Mouse (Mus musculus): Measurements from ENCODE around the gene Wfdc17. TPM values are rescaled to one million over a fixed set of nuclear protein-coding genes. Genes with fewer than 3 reads are reported as not detected.
A peak's percentile ranks its signal among the peaks of the same experiment; 100 is the strongest.

Wfdc17 gene
- total RNA-seq (2022): 1 to 10 TPM in 1 of 4 experiments, not detected in 3; 1.6 TPM

DNA sequence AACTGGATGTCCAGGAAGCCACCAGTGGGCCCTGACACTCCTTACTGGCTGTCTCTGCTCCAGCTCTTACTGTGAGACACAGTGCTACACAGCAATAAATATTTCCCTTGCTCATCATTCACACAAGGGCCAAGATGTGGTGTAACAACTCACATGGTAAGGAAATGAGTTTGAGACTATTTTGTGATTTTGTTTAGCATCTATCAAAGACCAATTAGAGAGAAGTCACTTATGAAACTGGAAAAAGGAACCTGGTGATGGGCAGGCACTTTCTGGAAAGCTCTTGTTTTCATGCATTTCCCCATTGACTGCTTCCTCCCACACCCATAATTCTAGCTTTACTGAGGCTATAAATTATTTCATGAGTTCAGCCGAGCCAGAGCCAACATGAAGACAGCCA, at the start of gene Wfdc17:
Gene Wfdc17 (plus strand): TSS at position 287 of the 400 bp plus-strand sequence.
- DNase-seq (ENCODE audit: low spot score in 2 of 2): no peak

DNA sequence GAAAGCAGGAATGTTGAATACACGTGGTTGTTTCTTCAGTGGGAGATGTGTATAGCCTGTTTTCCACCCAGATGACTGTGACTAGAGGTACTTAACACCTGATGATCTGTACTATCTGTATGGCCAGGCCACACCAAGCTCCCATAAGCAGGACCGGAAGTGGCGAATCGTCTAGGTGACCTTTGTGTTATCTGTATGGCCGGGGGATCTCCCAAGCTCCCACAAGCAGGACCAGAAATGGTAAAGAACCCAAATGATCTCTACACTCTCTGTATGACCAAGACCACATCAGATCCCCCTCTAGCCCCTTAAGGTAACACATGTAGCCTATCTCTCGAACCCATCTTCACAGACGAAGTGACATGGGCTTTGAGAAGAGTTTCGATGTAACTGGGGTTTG, 49.2 kb upstream of the Wfdc17 start:
- no peak for DNase-seq (ENCODE audit: low spot score in 2 of 2)

DNA sequence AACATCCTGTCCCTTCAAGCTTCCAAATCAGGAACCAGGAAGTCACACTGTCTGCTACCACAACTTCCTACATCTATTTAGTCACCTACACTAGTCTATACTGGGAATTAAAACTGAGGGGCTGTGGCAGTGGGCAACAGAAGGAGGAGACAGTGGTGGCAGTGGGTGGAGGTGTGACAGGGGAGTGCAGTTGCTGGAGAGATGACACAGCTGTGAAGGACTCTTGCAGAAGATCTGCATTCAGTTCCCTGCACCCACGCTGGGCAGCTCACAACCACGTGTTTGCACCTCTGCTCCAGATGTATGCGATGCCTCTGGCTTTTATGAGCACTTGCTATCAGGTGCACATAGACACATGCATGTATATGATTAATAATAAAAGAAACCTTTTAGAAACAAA, 46.3 kb upstream of the Wfdc17 start:
- no peak for DNase-seq (ENCODE audit: low spot score in 2 of 2)

DNA sequence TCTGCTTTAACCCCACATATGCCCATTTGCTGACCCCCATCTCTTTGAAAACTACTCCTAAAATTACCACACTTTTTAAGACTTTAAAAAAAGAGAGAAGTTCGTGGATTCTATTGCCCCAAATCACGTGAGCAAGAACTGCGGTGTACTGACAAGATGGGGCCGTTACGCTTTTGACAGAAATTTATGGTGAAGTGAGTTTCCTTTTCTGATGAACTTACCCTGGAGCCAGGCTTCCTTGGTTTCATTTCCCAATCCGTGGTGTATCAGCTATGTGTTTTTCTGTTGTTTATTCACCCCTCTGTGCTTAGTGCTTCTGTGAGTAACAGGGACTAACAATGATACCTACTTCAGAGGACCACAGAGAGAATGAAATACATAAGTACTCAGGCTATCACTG, 45.0 kb upstream of the Wfdc17 start:
- no peak for DNase-seq (ENCODE audit: low spot score in 2 of 2)

DNA sequence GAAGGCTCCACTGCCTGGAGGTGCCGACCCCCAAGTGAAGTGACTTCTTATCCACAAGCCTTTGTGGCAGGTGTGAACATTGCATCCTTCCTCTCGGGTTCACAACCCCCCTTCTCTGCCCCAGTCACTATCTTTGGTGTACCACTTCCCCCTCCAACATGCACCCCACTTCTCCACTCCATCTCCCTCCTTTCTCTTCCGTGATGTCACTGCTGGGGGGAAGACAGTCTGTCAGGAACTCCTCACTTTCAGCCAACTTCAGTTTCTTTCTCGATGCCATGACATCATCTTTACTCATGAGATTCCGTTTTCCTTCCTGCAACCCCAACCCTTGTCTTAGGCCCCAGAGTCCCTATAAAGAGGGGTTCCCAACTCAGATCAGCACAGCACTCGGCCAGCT, 41.6 kb upstream of the Wfdc17 start, which contains the start of gene Ccl4:
Gene Ccl4 (plus strand): TSS at position 381 of the 400 bp plus-strand sequence.
- DNase-seq (ENCODE audit: low spot score in 2 of 2): no peak

DNA sequence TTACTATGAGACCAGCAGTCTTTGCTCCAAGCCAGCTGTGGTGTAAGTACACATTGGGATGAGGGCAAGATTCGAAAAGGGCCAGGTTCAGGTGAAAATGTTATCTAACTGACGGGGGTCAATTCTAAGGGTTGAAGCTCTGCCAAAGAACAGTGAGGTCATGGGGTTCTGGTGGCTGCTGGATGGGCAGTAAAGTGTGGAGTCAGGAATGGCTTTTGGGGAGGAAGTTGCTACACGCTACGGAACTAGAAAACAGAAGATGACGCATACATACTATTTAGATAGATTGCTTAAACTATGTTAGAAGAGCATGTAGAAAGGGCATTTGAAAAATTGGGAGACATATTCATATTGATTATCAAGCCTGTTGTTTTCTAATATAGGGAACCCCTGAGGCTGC, 40.3 kb upstream of the Wfdc17 start:
- DNase-seq (ENCODE audit: low spot score in 2 of 2): no peak

DNA sequence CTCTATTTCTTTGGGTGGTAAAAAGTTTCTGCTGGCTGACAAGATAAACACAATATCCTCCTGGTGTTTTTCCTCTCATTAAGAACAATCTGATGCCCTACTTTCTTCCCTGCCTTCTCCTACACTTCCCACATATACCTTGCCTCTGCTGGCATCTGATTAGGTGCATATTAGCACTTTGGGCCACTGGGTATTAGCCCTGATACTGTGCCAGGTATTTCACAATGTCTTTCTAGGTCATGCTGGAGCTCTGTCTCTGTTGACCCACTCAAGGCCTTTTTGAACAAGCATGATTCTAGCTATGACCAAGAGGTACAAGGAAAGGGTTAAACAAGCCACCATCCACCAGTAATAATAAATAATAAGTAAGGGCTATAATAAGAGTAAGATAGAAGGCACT, 32.0 kb upstream of the Wfdc17 start:
- DNase-seq (ENCODE audit: low spot score in 2 of 2): no peak

DNA sequence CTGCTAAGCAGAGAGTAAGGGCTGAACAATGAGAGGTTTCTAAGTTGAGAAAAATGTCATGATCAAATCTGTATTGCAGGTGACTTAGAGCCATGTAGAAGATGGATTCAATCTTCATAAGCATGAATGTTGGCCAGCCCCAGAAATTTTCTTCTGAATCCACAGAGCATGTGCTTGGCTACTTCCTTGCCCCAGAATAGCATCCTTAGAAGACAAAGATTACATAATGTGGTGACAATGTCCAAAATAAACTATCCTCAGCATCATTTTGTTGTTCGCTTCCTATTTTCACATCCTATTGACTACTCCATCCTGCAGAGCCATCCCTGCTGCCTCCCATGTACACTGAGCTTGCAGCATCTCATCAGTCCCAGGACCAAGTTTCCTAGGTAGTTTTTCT, 28.1 kb upstream of the Wfdc17 start:
- no peak for DNase-seq (ENCODE audit: low spot score in 2 of 2)

DNA sequence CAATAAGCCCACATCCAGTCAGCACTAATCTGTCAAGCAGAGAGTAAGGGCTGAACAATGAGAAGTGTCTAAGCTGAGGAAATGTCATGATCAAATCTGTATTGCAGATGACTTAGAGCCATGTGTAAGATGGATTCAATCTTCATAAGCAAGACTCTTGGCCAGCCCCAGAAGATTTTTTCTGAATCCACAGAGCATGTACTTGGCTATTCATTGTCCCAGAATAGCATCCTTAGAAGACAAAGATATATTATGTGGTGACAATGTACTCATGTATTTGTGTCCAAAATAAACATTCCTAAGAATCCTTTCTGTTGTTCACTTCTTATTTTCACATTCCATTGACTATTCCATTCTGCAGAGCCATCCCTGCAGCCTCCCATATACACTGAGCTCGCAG, 13.9 kb upstream of the Wfdc17 start:
- DNase-seq (ENCODE audit: low spot score in 2 of 2): no peak

DNA sequence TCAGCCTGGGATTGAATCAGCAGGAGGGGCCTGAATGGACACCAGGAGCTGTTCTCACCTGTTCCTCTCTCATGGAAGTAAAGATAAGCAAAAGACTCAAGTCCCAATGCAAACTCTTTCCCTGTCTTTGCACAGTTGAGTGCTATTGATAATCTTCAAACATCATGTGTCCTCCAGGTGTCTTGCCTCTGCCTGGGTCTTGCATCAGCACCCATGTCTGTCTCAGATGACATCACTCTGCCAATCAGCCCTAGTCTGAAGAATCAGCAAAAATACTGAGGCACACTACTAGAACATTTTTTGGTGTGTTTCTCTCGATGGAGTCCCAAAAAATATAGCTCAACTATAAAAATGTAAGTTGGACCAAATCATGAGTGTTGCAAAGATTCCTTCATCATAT, 11.8 kb upstream of the Wfdc17 start:
- DNase-seq (ENCODE audit: low spot score in 2 of 2): no peak

DNA sequence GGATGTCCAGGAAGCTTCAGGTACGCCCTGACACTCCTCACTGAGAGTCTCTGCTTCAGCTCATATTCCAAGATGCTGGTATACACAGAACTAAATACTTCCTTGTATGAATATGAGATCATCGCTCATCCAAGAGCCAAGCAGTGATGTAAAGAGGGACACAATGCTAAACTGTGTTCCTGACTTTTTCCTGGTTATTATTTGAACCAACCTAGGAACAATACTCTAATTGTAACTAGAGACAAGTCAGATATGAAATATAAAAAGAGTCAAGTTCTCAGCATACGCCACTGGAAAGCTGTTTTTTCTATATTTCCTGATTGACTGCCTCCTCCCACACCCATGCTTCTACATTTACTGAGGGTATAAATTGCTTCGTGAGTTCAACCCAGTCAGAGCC, 4.9 kb downstream of the Wfdc17 start, which contains the start of gene Wfdc18:
Gene Wfdc18 (plus strand): TSS at position 301 of the 400 bp plus-strand sequence.
- no peak for DNase-seq (ENCODE audit: low spot score in 2 of 2)

DNA sequence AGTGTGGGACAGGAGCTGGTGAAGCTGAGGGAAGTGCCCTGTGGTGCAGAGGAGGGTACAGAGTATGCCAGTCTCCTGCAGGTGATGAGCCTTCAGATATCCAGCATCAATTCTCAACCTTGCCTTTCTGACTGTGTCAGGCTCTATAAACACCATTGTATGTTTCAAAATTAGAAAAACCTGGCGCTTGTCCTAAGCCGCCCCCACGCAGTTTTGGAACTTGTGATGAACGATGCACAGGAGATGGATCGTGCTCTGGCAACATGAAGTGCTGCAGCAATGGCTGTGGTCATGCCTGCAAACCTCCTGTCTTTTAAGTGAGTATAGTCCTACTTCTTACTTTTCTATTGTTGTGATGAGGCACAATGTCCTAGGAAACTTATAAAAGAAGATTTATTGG, 5.9 kb downstream of the Wfdc17 start:
- DNase-seq (ENCODE audit: low spot score in 2 of 2): peak in 1 of 2 experiments; percentile 10

DNA sequence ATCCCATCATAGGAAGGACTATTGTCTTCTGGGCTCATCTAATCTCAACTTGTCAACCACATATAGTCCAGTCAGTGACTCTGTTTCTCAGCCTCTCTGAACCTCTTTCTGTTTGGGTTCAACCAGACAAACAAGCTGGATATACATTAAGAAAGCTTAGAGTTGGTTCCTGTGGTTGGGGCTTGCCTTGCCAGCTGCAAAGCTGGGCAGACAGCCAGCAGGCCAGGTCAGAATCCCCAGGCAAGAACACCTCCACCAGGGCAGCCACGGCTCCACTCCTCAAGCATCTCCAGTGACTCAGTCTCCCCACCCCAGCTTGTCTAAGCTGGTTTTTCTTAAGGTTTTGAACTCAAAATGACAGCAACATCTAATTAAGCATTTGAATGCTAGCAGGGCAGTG, 8.9 kb downstream of the Wfdc17 start:
- no peak for DNase-seq (ENCODE audit: low spot score in 2 of 2)

DNA sequence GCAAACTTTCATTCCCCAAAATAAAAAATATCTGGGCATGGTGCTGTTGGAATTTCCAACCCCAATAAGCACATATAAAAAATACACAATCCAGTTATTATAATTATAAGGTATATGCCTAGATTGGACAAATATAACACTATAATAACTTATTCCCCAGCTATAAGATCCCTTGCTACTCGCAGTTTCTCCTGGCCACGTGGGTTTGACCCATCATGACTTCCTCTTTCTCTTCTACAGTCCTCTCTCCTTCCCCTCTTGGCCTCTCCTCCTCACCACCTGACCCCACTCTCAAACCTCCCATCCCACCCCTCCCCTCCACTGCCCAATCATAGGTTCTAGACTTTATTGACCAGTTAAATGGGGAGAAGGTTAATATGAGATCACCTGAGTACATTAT, 10.1 kb downstream of the Wfdc17 start:
- no peak for DNase-seq (ENCODE audit: low spot score in 2 of 2)

DNA sequence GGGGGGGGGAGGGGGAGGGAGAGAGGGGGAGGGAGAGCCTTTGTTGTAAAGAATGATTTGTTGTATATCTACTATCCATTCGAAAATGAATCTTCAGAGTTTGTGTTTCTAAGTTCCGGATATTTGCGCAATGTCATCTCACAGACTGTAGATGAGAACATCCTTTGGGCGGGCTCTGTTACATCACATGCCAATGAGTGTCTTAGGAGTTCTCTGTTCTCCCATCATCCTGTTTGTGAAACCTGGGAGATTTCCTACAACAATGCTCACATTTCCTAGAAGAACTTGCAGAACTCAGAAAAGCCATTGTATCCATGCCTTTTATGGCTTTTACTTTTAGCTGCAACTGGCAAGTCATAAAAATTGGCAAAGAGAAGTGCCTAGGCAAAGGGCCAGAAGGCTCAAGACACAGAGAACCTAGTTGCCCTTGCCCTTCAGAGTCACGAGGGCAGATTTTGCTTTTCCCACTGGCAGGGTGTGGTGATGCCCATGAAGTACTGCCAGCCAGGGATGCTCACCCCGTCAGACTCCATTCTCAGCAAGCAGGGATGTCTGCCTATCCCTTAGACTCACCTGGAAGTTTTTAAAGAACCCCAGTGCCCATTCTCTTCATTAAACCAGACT, 13.4 kb downstream of the Wfdc17 start:
- DNase-seq (ENCODE audit: low spot score in 2 of 2): no peak

DNA sequence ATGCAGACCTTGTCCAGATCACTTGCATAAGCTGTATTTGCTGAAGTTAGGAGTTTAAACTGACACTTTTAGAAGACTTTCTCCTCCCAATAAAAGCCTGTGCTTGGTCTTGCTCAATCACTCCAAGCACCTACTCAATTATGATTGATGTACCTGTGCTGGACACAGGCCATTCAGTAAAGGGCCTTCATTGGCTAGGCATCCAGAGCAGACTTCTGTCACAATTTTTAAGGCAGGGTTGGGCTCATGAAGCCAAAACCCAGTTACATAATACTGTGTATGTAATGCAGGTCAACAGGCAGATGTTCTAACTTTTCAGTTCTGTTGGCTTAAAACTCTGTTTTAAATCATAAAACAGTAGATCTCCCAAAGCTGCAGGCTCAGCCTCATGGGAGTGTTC, 17.0 kb downstream of the Wfdc17 start:
- no peak for DNase-seq (ENCODE audit: low spot score in 2 of 2)

DNA sequence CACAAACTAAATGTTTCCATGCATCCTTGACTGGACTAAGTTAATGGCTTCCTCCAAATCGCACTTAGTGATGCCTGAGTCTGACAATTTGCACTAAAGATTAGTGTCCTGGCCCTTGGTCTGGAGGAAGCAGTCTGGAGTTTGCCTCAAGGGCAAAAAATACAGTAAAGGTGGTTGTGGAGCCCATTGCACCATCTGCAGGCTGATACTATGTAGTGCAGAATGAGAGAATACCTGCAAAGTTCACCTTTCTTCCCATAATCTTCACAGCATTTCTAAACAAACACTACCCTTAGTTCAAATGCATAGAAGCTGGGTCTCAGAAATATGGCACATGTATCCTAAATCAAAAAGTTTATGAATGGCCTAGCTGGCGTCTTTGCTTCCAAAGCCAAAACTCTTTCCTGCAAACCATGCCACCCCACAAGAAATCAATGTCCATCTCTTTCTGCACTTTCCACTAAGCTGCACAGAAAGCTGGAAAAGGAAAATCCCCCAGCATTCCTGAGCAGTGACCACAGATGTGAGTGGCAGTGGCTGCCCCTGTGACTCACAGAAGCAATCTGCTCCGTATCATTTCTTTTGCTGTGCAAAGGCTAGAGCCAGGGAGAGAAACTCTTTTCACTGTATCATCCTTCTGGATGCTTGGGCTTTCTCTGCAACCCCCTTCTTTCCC, 25.1 kb downstream of the Wfdc17 start:
- no peak for DNase-seq (ENCODE audit: low spot score in 2 of 2)

DNA sequence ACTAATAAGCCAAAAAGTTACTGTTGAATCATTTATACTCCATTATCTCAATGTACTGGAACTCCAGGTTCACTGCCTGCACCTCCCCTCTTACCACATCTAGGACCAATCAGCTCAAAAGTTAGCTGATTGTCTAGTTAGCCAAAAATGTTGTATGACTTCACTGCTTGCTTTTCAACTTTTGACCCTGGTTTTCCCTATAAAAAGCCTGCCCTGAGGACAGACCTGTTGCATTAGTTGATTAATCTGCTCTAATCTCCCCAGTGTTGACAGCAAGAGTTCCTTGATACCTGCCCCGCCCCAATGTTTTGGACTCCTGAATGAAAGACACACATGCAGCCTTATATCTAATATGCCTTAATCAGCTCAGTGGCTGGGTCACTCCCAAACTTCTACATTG, 27.3 kb downstream of the Wfdc17 start:
- DNase-seq (ENCODE audit: low spot score in 2 of 2): no peak

DNA sequence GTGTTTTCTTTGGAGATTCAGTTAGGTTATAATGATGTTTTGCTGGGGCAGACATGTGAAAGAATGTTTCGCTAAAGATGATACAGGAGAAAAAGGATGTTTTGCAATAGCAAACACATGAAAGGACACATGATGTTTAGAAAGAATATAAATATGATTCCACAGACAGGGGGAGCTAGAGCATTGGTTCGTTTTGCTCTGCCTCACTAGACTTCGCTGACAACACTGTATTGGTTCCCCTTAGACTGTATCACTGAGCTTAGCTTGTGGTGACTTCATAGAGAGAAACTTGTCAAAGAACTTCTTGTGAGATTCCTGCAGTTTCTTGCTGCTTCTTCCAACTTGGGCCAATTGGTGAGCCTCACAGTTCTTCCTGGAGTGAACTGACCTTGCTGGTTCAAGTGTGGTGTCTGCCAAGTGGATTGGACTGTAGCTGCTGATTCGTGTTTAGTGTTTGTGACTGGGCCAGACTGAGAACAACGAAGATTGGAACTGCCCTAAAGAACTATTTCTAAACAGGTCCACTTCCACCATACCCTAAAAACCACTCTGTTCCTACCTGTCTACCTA, 29.4 kb downstream of the Wfdc17 start:
- no peak for DNase-seq (ENCODE audit: low spot score in 2 of 2)

DNA sequence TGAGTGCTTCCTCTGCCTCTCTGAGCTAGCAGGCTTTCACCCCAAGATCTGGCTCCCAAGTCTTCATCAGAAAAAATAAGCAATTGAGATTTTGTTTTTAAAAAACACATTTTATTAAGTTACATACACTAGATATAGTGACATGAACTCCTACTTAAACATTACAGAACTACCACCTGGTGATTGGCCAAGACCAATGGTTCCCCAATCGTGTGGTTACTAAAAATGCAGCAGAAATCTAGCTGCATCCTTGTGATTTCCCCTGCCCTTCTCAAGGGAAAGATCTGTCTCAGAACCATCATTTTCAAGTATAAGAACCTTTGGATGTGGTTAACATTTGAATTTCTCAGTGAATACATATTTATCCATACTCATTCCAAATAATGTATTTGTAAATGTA, 30.4 kb downstream of the Wfdc17 start:
- no peak for DNase-seq (ENCODE audit: low spot score in 2 of 2)

DNA sequence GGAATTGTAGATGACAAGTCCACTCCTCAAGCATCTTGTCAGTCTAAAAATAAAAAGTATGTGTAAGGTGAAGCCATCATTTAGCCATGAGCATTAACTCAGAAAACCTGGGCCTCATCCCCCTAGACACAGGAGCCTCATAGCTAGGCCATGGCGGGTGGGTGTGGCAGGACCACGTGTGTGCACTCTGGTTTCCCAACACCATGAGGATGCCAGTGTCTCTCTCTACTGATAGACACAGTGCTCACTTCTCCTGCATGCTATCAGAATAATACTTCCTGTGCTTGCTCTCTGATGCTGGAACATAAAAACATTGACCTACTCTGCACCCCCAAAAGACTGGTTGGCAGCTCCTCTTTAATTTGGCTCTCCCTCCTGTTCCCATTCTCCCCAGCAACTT, 32.1 kb downstream of the Wfdc17 start:
- DNase-seq (ENCODE audit: low spot score in 2 of 2): no peak

DNA sequence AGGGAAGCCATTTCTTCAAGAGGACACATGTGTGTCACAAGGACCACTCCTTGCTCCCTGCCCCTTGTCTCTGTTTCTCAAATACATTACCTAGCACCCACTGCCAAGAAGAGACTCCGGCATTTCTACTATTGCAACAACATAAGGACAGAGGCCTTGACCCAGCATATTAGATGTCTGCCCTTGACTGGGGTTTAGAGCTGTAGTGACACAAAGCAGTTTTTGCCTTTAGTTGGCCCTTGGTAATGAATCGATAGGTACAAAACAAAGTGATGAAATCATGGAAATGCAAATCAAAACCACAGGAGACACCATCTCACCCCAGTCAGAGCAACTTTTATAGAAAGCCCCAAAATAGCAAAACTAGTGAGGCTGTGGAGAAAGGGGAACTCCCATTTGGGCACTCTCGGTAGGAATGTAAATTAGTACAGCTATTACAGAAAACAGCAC, 33.3 kb downstream of the Wfdc17 start:
- no peak for DNase-seq (ENCODE audit: low spot score in 2 of 2)

DNA sequence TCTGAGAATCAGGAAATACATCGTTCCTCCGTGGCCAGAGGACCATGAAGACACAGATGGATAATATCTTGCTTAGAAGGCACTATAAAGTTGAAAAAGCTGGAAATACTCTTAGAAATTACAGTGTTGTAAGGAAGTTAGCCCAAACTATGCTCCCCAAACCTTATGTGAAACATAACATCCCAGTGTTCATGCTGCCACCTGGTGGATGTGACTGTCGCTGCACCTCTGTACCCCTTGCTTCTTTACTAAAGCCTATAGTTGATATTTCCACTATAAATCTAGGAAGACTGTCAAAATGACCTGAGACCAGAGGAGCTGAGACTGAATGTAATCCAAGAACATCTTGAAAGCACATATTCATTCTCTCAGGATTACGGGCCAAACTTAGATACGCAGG, 35.5 kb downstream of the Wfdc17 start:
- DNase-seq (ENCODE audit: low spot score in 2 of 2): peak; percentile 25 to 81
